Mouse (Mus musculus) adrenal gland, adult 18-20 months (tissue): Measurements from ENCODE around the gene Zfp146. TPM values are rescaled to one million over a fixed set of nuclear protein-coding genes. Genes with fewer than 3 reads are reported as not detected.
A peak's percentile ranks its signal among the peaks of the same experiment; 100 is the strongest.
"Not testable (repeated sequence)": the region's sequence is repeated elsewhere in the genome, so short reads cannot be mapped to it uniquely, and the experiment has no call there.

ENCODE experiments used
- DNase-seq, 2 experiments: peaks; one replicate each; pipeline ENCODE4 v3.0.0; 2021 to 2022; ENCODE audit warnings: low spot score in 2 of 2
- total RNA-seq, 2 experiments: library from RNA; stranded (reverse); gene quantifications; 1 replicate in 1 of 2; 2 replicates in 1 of 2; pipeline ENCODE4 v1.2.3; 2021

The Zfp146 gene
- total RNA-seq, 2 experiments from 2014 or later = 48.5 to 54.2 TPM

DNA sequence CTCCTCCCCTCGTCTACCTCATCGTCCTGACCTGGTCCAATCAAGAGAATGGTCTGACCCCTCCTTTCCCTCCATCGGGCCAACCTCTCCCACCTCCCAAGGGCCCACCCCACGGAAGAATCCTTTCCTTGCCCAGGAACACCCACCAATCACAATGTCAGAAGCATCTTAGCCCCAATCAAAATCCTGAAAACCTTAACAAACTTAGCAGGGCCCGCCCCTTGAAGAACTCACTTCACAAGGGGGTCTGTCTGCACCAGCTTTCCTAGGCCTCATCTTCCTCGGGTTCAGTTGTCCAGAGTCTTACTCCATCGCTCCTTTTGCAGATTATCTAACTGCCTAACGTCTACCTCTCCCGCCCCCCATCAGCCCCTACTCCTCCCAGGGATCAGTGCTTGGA, 23.5 kb upstream of the Zfp146 start:
- no peak for DNase-seq

DNA sequence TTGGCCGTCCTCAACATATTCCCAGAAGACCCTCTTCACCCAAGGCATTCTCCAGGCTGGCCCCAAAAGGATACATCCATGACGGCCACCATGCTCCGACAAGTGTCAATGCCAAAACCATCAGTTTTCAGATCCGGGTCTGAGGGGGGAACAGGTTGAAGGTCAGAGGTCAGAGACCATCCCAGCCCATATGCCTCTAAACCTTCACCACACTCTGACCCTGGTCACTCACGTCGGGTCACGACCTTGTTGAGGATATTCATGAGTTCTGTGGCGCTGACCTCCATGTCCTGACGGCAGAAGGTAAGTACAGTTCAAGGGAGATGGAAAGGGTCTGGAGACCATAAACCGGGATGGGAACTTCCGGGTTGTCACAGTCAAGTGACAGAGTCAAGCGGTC, 22.5 kb upstream of the Zfp146 start:
- DNase-seq = no peak

DNA sequence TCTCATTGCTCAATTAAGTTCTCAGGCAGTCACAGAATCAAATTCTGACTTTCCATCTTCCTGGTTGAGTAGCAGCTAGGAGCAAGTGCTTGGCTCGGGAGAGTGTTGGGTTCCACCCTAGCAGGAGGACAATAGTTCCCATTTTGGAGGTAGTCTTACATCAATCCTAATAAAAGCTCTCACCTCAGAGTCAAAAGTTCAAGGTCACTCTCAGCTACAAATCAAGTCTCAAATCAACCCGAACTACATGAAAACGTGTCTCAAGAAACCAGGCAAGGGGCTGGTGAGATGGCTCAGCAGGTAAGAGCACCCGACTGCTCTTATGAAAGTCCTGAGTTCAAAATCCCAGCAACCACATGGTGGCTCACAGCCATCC, 19.6 kb upstream of the Zfp146 start:
- DNase-seq = no peak

DNA sequence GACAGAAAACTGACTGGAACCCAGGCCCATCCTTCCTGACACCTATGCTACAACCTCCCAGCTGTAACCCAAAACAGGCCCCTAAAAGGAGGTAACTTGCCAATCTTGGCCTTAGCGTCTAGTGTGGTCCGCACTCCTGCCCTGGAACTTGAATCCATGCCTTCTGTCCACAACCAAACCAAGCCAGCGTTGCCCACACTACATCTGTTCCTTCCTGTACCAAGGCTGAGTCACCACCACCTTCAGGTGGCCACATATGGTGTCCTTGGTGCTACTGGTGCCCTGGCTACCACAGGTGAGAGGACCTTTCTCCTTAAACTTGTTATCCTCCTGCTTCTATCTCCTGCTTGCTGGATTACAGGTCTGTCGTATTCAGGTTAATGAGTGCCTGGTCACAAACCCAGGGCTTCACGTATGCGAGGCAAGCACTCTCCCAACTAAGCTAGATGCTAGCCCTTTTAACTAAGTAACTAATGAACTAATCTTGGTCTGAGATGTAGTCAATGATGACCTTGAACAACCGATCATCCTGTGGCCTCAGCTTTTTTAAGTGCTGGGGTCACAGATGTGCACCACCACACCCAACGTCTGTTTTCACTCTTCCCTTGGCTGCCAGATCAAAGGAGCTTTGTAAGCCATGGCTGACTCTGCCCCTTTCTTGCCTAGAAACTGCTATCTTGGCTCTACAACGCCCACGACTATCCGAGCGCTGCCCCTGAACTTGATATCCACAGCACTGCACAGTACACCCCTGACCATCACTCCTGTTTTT, 19.0 kb upstream of the Zfp146 start:
- DNase-seq = no peak

DNA sequence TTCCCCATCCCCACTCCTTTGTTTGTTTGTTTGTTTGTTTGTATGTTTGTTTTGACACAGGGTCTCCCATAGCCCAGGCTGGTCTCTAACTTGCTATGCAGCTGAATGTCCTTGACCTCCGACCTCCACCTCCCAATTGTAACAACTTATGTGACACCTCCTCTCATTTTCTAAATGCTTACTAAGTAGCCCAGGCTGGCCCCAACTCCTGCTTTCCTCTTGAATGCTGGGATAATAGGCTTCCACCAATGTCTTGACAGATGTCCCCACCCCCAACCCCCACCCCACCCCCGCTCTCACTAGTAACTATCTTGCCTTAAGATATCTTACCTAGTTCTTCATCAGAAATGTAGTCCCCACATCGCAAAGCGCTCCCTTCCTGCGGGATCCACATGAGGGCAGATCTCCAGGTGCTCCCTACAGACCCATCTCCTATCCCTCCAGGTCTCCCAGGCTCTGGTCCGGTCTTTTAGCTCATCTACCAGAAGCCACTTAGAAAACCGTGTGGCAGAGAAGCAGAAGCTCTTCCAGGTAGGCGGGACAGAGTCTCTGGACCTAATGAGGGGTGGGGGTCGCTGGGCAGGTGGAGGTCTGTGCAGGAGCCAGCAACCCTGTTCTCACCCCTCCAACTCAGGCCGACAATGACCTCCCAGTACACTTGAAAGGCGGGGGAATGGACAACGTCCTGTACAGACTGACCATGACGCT, 15.2 kb upstream of the Zfp146 start:
- DNase-seq = no peak

DNA sequence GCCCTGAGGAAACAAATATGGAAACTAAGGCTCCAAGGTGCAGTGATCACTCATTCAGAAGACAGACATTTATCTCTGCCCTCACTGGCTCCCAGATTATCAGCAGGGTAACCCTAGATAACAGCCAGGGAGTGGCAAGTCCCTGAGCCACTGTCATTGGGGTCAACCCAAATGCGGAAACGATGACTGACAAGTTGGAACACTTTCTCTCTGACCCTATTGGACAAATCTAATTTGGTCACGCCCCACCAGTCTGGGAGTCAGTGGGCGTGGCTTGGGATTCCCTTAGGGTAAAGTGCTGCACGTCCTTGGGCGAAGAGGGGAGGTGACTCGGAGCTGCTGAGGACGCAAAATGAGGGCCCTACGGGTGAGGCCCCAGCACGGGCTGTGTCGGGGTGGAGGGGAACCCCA, 14.3 kb upstream of the Zfp146 start, which contains the start of gene Cox7a1:
Gene Cox7a1, plus strand, starts transcription at position 266 of the 411 bp plus-strand sequence.
- peak; percentile 80 to 82 for DNase-seq

DNA sequence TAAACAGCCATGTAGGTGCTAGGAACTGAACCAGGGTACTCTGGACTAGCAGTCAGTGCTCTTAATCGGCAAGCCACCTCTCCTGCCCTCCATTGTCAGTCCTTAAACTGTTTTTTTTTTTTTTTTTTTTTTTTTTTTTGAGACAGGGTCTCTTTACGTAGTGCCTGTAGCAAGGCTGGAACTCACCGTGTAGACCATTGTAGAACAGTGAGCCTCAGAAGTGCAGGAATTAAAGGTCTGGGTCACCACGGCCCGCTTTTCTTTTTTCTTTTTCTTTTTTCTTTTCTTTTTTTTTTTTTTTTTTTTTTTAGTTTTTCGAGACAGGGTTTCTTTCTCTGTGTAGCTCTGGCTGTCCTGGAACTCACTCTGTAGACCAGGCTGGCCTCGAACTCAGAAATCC, 13.6 kb upstream of the Zfp146 start:
- DNase-seq = not testable (repeated sequence)

DNA sequence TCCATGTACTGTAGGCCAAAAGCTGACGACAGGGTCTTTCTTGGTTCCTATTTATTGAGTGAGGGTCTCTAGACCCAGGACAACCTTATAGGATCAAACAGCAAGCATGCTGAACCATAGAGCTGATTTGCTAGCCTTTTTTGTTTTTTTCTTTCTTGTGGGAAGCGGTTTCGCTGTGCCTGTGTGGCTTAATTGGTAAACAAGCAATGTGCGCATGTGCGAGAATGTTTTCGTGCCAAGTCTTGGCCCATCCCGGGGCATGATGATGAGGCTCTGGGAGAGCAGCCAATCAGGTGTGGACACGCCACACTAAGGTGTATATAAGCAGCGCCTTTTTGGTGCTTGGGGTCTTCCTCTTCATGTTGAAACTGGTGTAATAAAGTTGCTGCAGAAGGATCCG, 12.4 kb upstream of the Zfp146 start:
- DNase-seq = not testable (repeated sequence)

DNA sequence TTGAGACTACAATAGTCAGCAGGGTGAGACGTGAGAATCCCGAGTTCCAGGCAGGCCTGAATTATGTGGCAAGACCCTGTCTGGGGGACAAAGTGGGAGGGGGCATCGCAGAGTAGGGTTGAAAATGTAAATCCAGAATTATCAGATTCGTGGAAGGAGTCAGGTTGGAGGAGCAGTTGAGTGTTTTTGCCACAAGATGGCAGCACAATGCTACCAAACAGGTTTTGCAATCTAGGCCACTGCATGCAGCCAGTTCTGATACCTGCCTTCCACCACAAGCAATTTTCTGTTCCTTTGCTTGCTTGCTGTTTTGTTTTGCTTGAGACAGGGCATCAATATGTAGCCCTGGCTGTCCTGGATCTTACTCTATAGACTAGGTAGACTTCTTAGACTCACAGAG, 11.8 kb upstream of the Zfp146 start:
- DNase-seq = peak; percentile 69 to 71

DNA sequence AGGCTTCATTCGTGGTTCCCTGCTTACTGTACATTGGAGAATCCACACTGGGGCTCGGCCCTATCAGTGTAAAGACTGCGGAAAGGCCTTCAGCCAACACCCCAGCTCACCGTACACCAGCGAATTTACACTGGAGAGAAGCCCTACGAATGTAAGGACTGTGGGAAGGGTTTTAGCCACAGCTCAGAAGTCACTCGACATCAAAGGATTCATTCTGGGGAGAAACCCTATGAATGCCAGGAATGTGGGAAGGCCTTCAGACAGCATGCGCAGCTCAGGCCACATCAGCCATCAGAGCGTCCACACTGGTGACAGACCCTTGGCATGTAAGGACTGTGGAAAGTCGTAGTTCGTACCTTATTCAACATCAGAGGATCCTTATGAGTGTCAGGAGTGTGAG, 8.7 kb upstream of the Zfp146 start:
- DNase-seq = no peak

DNA sequence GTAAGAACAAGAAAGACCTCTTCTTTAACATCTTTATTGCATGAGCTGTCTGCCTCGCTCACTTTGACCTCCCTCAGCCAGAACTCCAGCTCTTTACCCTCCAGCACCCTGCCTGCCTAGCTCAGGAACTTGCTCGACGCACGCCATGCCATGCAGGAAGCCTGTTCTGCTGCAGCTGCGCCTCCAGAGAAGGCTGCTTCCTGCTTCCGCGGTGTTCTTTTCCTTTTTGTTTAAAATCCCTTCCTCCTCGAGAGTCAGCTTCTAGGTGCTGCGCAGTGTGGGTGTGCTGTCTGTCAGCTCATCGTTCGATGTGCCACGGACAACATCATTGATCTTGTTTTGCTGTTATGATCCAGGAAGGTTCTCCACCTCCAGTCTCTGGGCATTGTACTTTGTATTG, 6.9 kb upstream of the Zfp146 start:
- no peak for DNase-seq

DNA sequence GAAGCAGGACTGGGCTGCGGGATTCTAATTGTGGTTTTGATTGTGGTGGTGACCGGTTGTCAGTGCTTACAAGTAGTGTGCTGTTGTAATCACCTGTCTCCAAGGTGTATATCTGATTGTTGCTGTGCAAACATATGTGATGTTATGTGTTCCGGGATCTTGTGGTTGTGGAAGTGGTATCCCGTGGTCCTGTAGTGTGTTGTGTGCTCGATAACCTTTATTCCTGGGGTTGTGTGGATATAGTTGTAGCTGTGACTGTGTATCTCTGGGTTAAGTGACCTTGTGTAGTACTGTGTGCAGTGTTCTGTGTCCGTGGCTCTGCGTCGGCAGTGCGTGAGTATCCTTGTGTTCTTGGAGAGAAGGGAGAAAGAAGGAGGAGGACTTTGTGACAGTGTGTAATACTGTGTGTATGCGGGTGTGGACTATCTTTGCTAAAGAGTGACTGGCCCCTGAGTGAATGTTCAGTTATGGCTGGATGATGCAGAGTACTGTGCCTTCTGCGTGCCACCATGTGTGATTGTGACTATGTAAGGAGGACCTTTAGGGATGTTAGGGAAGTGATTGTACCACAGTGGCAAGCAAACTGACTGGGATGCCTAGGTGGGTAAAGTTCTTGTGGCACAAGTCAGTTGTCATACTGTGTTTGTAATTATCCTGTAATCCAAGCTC, 867 bp upstream of the Zfp146 start:
- no peak for DNase-seq

DNA sequence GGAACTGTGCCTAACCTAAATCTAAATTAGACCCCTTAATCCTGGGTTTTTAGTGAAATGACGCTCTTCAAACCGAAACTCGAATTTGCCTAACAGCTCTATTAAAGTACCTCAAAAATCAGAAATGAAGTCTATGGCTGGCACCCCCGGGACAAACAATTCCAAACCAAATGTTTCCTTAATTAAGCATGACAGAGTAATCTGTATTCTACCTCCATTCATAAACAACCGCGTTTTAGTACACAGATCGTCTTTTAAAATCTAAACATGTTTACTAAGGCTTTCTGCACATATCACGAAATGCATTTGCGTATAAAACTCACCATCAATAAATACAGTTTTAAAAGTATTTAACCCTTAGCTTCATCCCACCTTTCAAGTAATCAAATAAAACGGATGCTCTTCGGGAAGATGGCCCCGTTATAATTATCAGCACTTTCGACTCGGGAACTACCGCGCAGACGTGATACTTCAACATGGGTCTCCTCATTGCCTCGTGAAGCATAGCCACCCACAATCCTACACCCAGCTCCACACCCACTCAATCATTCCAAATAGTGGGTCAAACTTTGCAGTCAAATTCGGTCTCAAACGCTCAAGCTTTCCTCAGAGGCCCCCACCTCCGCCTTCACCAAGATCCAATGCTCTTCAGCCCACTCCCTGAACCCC, 502 bp downstream of the Zfp146 start:
- no peak for DNase-seq

DNA sequence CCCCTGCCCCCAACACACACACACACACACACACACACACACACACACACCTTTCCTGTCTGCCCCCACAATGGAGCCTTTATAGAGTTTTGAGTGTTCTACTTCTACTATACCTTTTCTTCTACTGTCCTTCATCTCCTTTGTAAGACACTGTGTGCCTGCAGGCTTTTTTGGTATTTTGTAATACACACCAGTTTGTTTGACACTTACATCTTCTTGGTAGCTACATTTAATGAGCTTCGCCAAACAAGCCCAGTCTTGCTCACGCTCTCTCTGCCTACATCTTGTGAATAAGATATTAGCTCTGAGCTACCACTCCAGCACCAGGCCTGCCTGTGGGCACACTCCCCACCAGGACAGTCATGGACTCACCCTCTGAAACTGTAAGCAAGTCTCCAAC, 4.8 kb downstream of the Zfp146 start:
- no peak for DNase-seq

DNA sequence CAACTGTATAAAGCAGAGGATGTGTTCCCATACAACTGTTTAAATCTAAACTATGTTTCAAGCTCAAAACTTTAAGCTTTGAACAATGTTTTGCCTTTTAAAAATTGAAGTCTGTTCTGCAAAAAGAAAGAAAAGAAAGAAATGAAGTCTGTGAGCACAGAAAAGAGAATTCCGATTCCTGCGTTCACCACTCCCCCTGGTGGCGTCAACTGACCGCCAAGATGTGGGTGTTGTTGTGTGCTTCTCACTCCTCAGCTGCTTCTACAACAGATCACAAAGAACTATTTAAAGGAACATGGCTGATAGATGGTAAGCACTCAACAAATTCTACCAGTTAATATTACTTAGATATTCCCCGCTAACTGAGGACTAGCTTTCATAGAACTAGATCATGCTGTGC, 6.4 kb downstream of the Zfp146 start:
- no peak for DNase-seq

DNA sequence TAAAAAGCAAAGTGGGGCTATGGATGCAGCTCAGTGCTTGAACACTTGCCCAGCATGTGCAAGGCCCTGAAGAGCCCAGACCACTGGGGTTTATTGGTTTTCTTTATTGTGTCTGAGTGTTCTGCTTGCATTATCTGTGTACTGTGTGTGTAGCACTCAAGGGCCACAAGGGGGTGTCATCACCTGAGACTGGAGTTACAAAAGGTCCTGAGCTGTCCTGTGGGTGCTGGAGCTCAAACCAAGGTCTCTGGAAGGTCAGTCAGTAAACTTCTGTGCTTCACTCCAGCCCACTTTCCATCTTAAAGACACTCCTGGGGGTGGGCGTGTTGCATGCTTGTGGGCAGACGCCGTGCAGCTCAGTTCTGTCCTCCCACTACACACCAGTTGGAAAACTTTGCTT, 14.0 kb downstream of the Zfp146 start:
- DNase-seq = no peak

DNA sequence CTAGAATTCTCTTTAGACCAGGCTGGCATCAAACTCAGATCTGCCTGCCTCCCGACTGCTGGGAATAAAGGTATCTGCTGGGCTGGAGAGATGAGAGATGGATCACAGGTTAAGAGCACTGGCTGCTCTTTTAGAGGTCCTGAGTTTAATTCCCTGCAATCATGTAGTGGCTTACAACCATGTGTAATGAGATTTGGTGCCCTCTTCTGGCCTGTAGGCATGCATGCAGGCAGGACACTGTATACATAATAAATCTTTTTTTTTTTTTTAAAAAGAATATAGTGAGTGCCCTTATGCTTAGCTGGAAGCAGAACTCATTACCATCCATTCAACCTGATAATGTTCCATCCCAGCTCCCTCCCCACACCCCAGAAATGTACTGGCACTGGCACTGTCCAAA, 15.5 kb downstream of the Zfp146 start:
- DNase-seq = no peak

DNA sequence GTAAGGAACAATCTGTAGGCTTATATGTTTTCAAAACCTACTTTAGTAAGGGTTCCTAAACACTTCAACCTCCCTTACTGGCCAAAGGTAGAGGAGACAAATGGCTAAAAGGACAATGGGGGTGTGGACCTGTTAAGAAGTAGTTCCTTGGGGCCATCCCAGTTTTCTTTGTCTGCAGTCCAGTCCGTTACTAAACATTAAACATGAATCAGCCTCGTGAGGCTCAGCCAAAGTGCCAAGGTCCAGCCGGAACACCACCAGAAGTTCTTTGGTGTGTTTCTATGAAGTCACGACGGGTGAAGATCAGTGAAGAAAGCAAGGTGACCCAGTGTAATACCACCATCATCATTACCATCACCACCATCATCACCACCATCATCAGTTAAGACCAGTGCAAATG, 22.5 kb downstream of the Zfp146 start:
- DNase-seq = no peak

DNA sequence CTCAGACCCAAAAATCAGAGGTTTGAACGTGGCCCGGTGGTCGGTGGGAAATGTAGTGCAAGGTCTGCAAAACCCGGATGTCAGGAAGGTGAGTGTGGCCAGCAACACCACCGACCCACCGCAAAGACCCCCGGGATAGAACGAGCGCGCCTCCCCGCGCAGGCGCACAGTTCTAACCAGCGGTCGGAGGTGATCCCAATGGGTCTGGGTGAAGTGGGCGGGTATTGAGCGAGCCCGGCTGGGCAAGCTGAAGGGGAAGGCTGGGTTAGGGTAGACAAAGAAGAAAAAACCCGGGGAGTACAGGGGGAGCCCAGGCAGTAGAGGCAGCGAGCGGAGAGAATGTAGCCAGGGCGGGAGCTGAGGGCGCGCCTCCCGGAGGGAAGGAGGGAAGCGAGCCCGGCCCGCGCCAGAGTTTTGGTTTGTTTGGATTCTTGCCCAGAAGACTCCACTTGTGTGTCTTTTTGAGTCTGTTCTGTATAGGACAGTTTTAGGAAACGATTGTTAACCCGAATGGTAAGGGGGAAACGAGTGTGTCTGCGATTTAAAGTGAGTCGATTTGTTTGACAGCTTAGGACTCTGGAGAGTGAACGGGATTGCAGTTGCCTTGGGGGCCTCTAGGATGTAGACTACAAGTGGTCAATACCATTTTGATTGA, 25.9 kb downstream of the Zfp146 start:
- DNase-seq = peak; percentile 14 to 31

DNA sequence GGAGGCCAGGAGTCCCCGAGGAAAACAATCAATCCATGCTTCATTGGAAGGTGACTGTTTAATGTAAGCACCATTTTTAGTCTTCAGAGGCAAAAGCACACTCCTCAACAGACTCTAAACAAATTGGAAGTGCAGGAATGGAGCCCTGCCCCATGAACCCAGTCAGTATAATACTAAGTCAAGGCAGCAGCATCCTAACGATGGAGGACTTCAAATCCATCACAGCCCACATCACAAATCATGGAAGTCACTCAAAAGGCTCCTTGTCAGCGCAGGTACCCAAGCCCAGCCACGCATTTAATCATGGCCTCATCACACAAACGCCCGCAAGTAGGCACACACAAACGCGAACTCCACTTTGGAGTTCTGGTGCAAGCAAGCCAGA, 26.4 kb downstream of the Zfp146 start:
- DNase-seq = no peak

DNA sequence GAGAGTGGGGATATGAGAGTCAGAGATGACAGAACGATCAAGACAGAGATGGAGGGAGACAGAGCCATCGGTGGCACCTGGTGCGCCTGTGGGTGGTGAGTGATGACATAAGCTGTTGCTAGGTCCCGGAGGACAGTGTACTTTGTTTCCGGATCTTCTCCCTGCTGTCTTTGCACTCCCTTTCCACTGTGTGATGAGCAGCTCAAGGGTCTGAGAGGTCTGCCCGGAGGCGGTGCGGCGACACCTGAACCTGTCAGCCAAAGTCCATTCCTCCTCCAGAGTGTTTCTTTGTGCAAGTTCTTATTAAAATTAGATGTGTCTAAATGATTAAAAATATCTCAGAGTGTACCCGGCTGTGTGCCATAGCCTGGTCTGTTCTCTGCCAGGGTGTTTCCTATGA, 32.7 kb downstream of the Zfp146 start:
- DNase-seq = no peak
